Mouse (Mus musculus) heart, postnatal 14 days (tissue): Measurements from ENCODE around the gene Agap1. TPM values are rescaled to one million over a fixed set of nuclear protein-coding genes. Genes with fewer than 3 reads are reported as not detected.

Experiments
- DNase-seq, 2 experiments: peaks; one replicate each; pipeline ENCODE4 v3.0.0; 2021 to 2022
- intact Hi-C: fragments of 180-260 bp; cut with DNase I; formaldehyde crosslinking; loops from one replicate; pipeline ENCODE4 v1.15.1; 2025
- total RNA-seq, 2 experiments: library from RNA; stranded (reverse); gene quantifications; 2 replicates each; pipeline ENCODE4 v1.2.3; 2021

The Agap1 gene
- total RNA-seq, 2 experiments from 2014 or later, result 47.7 to 49.8 TPM

- no peak for DNase-seq
- intact Hi-C loops, result no loop called here
These were observed 114.2 kb downstream of the Agap1 start for GRCm38 (mm10) chr1:89568546-89569405.

GRCm38 (mm10) chr1:89570522-89571299 lies 116.1 kb downstream of the Agap1 start:
- intact Hi-C loops, result no loop called here
- peak; percentile 42 to 53 for DNase-seq

- intact Hi-C loops, result no loop called here
- DNase-seq, result peak in 1 of 2 experiments; percentile 47
These were observed 118.9 kb downstream of the Agap1 start for GRCm38 (mm10) chr1:89573486-89573885.

- no peak for DNase-seq
- intact Hi-C loops, result no loop called here
These were observed 120.6 kb downstream of the Agap1 start for GRCm38 (mm10) chr1:89574941-89575890.

- intact Hi-C loops, result no loop called here
- DNase-seq, result no peak
These were observed 121.7 kb downstream of the Agap1 start for GRCm38 (mm10) chr1:89576174-89576890.

- peak; percentile 54 to 59 for DNase-seq
- intact Hi-C loops, result no loop called here
These were observed 122.4 kb downstream of the Agap1 start for GRCm38 (mm10) chr1:89576985-89577384.

- intact Hi-C loops, result loop anchor here (2.0 to 5.0 kb wide), 3 partner anchors 26 to 343 kb away; no protein-coding TSS in a partner anchor
- DNase-seq, result peak; percentile 90 to 92
These were observed 125.7 kb downstream of the Agap1 start for GRCm38 (mm10) chr1:89580031-89580998.

GRCm38 (mm10) chr1:89580999-89581765 lies 126.6 kb downstream of the Agap1 start:
- peak; percentile 76 to 77 for DNase-seq
- intact Hi-C loops, result loop anchor here (1.0 to 5.0 kb wide), 4 partner anchors 26 to 344 kb away; no protein-coding TSS in a partner anchor

- intact Hi-C loops, result loop anchor here (1.0 to 5.0 kb wide), 4 partner anchors 25 to 344 kb away; no protein-coding TSS in a partner anchor
- DNase-seq, result no peak
These were observed 127.1 kb downstream of the Agap1 start for GRCm38 (mm10) chr1:89581766-89582125.

GRCm38 (mm10) chr1:89583369-89583768 lies 128.8 kb downstream of the Agap1 start:
- intact Hi-C loops, result loop anchor here (5.0 kb wide), 2 partner anchors 44 to 346 kb away; no protein-coding TSS in a partner anchor
- DNase-seq, result no peak

- intact Hi-C loops, result no loop called here
- no peak for DNase-seq
These were observed 132.5 kb downstream of the Agap1 start for GRCm38 (mm10) chr1:89586991-89587683.

GRCm38 (mm10) chr1:89588154-89588553 lies 133.5 kb downstream of the Agap1 start:
- DNase-seq, result no peak
- intact Hi-C loops, result no loop called here

- DNase-seq, result no peak
- intact Hi-C loops, result no loop called here
These were observed 136.4 kb downstream of the Agap1 start for GRCm38 (mm10) chr1:89590994-89591393.

- intact Hi-C loops, result no loop called here
- DNase-seq, result no peak
These were observed 138.6 kb downstream of the Agap1 start for GRCm38 (mm10) chr1:89593219-89593618.

- intact Hi-C loops, result no loop called here
- DNase-seq, result no peak
These were observed 140.4 kb downstream of the Agap1 start for GRCm38 (mm10) chr1:89594999-89595398.

- intact Hi-C loops, result no loop called here
- DNase-seq, result peak in 1 of 2 experiments; percentile 52
These were observed 140.8 kb downstream of the Agap1 start for GRCm38 (mm10) chr1:89595421-89595820.

GRCm38 (mm10) chr1:89596223-89596622 lies 141.6 kb downstream of the Agap1 start:
- intact Hi-C loops, result no loop called here
- DNase-seq, result no peak
